Mouse (Mus musculus) left cerebral cortex, postnatal 36 days (tissue): ENCODE results near the gene Neb. TPM values are rescaled to one million over a fixed set of nuclear protein-coding genes. Genes with fewer than 3 reads are reported as not detected.

Experiments
- microRNA-seq: library from miRNA; unstranded; fragments of <30 nt; microRNA quantifications from one replicate; pipeline ENCODE4 v1.2.0, GENCODE M21; 2022
- total RNA-seq, 2 experiments: library from RNA; stranded (reverse); gene quantifications; 2 replicates each; pipeline ENCODE4 v1.2.3; 2021

Gene Neb
- total RNA-seq, 2 experiments from 2014 or later: 1.3 to 1.4 TPM

Small RNA genes within 50 kb of the gene (microRNA-seq; reads per million reads assigned to microRNA genes)
- not detected for gene Gm22095

Other genes with a start within 250 kb of the Neb start
- gene Arl5a, start 46.4 kb upstream of the Neb start, total RNA-seq: 10 to 100 TPM; 61.9 to 62.2 TPM